Mouse (Mus musculus) intestine, postnatal 0 days (tissue): Measurements from ENCODE around the gene Zan. TPM values are rescaled to one million over a fixed set of nuclear protein-coding genes. Genes with fewer than 3 reads are reported as not detected.

Experiments used
- ATAC-seq: fragments of 200-750 bp; cut with Nextera tagmentation; 2 replicates; pipeline ENCODE4 v1.8.0; 2017; ENCODE audit warnings: mild to moderate bottlenecking, moderate TSS enrichment, moderate library complexity
- H3K27ac ChIP-seq: fragments of 300-500 bp; sonication (generic); 2 replicates; pipeline ENCODE4 v1.5.1; 2014; ENCODE audit warnings: mild to moderate bottlenecking, low read depth, low read length, moderate library complexity
- H3K27me3 ChIP-seq: fragments of 300-500 bp; sonication (generic); replicated peaks from 2 replicates; pipeline ENCODE4 v1.6.1; 2014; ENCODE audit warnings: low read length, mixed read lengths; ENCODE audit not compliant: control insufficient read depth, insufficient read depth
- H3K36me3 ChIP-seq: fragments of 300-500 bp; sonication (generic); 2 replicates; pipeline ENCODE4 v1.6.1; 2014; ENCODE audit warnings: mild to moderate bottlenecking, moderate library complexity; ENCODE audit not compliant: control insufficient read depth, insufficient read depth
- H3K4me1 ChIP-seq: fragments of 300-500 bp; sonication (generic); replicated peaks from 2 replicates; pipeline ENCODE4 v1.6.1; 2014; ENCODE audit warnings: antibody characterized with exemption, low read length, mixed read lengths; ENCODE audit not compliant: control insufficient read depth, insufficient read depth
- H3K4me2 ChIP-seq: fragments of 300-500 bp; sonication (generic); replicated peaks from 2 replicates; pipeline ENCODE4 v1.6.1; 2014; ENCODE audit warnings: low read depth, mild to moderate bottlenecking, moderate library complexity
- H3K4me3 ChIP-seq: fragments of 300-500 bp; sonication (generic); 2 replicates; pipeline ENCODE4 v1.5.1; 2014; ENCODE audit warnings: low read depth, low read length
- H3K9ac ChIP-seq: fragments of 300-500 bp; sonication (generic); 2 replicates; pipeline ENCODE4 v1.6.1; 2014; ENCODE audit warnings: mild to moderate bottlenecking, low read depth, low read length
- H3K9me3 ChIP-seq: fragments of 300-500 bp; sonication (generic); 2 replicates; pipeline ENCODE4 v1.6.1; 2016; ENCODE audit warnings: mixed run types; ENCODE audit not compliant: control insufficient read depth
- CTCF ChIP-seq: sonication (generic); IDR thresholded peaks from 2 replicates; pipeline ENCODE4 v1.5.1; 2016; ENCODE audit warnings: low read depth, mild to moderate bottlenecking, control low read depth, antibody characterized with exemption, moderate library complexity
- WGBS: fragments of 180-500 bp; shearing (Covaris S2); extraction: QIAGEN DNeasy Blood & Tissue Kit; methylation state at CpG from one replicate; pipeline ENCODE4 v1.1.7; 2014; 5-methylcytosine and 5-hydroxymethylcytosine counted together
- polyA plus RNA-seq: library from polyadenylated mRNA; unstranded; fragments of >200 nt; fragmentation: Nextera tagmentation; extraction: Ambion mirVana; gene quantifications from 2 replicates; pipeline ENCODE4 v1.2.1, GENCODE M21; 2015

Zan gene
- polyA plus RNA-seq, 1 experiment from 2014 or later, result 0.35 TPM

- no peak for TF ChIP-seq CTCF
- no peak overlapping the region for H3K27ac ChIP-seq
- WGBS, result 80% methylated on average over 11 of the region's 11 CpGs
- H3K27me3 ChIP-seq, result no peaks in the 10 kb centered on the region
- ATAC-seq, result no peak
- no peaks in the 10 kb centered on the region for H3K9me3 ChIP-seq
- peaks cover 91% of the 10 kb centered on the region for H3K36me3 ChIP-seq
- H3K4me2 ChIP-seq, result no peak overlapping the region
- no peak overlapping the region for H3K9ac ChIP-seq
- no peak overlapping the region for H3K4me3 ChIP-seq
- no peaks in the 10 kb centered on the region for H3K4me1 ChIP-seq
Measured at GRCm38 (mm10) chr5:137522711-137523110, 45.8 kb upstream of the Zan start.

GRCm38 (mm10) chr5:137521861-137522260, 45.0 kb upstream of the Zan start:
- no peak for TF ChIP-seq CTCF
- H3K27ac ChIP-seq, result no peak overlapping the region
- H3K9ac ChIP-seq, result no peak overlapping the region
- no peak overlapping the region for H3K4me3 ChIP-seq
- H3K9me3 ChIP-seq, result no peaks in the 10 kb centered on the region
- no peaks in the 10 kb centered on the region for H3K27me3 ChIP-seq
- H3K4me1 ChIP-seq, result no peaks in the 10 kb centered on the region
- H3K36me3 ChIP-seq, result peaks cover 84% of the 10 kb centered on the region
- no peak for ATAC-seq
- H3K4me2 ChIP-seq, result no peak overlapping the region
- 77% methylated on average over 9 of the region's 9 CpGs for WGBS

DNA sequence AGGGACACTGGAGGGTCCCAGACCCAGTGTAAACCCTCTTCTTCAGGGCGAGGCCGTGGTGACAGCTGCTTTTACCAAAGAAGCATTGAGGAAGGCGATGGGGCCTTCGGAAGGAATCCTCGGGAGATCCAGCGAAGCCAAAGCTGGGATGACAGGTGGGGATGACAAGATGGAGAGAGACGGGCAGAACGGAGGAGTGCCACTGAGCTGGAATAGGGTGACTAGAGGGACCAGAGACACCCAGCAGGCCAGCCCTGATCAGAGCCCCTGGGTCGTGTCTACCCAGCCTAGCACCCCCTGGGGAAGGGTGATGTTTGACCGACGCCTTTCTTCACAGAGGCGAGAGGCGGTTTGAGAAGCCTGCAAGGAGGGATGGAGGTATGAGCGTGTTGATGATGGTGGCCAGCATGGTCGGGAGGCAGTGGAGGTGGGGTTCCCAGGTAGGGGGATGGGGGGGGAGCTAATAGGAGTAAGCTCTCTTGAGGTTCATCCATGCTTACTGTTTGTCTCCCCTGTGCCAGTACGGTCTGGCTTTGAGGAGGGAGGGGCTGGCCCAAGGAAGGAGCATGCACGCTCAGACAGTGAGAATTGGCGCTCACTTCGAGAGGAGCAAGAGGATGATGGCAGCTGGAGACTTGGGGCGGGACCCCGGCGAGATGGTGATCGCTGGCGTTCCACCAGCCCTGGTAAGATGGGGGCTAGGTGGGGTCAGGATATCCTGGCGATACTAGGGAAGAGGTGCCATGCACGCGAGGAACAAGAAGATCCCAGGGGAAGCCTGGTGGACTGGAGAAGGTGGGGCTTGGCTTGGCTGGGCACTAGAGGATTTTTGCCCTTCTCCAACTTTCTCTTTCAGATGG, 43.1 kb upstream of the Zan start:
- Histone ChIP-seq H3K4me3 (no peak overlapping the region), H3K4me2 (no peak overlapping the region)
- ATAC-seq, result no peak

DNA sequence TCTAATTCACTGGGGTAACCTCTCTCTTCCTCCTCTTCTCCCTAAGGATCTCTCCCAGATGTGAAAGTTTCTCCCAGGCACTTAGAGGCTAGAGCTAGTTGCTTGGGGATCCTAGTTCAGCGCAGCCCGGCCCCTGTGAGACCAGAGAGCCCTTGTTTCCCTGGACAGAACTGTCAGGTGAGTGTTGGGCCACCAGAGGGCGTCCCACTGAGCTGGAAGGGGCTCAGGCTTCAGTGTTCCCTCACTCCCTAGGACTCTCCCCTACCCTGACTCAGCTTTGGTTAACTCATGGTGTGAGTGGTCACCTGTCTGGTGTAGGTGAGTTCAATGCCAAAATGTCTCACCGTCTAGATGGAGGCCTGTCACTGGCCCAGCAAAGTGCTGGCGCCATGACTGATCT, 41.6 kb upstream of the Zan start, which contains the start of gene Gigyf1:
Gigyf1 (plus strand) TSS at position 113 of the 400 bp plus-strand sequence.
- Histone ChIP-seq H3K4me1 (no peaks in the 10 kb centered on the region), H3K27ac (no peak within 1 kb of the TSS), H3K9me3 (no peaks in the 10 kb centered on the region), H3K9ac (no peak within 1 kb of the TSS), H3K27me3 (no peaks in the 10 kb centered on the region), H3K4me3 (no peak within 1 kb of the TSS), H3K4me2 (no peak within 1 kb of the TSS), H3K36me3 (peaks cover 53% of the 10 kb centered on the region)
- WGBS, result 75% methylated on average over 5 of the region's 5 CpGs
- 0 out of 2 replicates have a peak, but pooled peaks have one; percentile 9 for ATAC-seq
- peak; percentile 71 for TF ChIP-seq CTCF

More for the DNA sequence above, 43.1 kb upstream of the Zan start:
- Histone ChIP-seq H3K9me3 (no peaks in the 10 kb centered on the region), H3K36me3 (peaks cover 68% of the 10 kb centered on the region), H3K27me3 (no peaks in the 10 kb centered on the region), H3K9ac (no peak overlapping the region), H3K4me1 (no peaks in the 10 kb centered on the region), H3K27ac (no peak overlapping the region)
- 92% methylated on average over 27 of the region's 27 CpGs for WGBS
- TF ChIP-seq CTCF, result no peak

GRCm38 (mm10) chr5:137514811-137515210, 37.9 kb upstream of the Zan start:
- Histone ChIP-seq H3K27ac (no peak overlapping the region), H3K4me3 (no peak overlapping the region), H3K27me3 (no peaks in the 10 kb centered on the region), H3K9ac (no peak overlapping the region), H3K36me3 (peaks cover 16% of the 10 kb centered on the region), H3K4me2 (no peak overlapping the region), H3K4me1 (peaks cover 6% of the 10 kb centered on the region; the same call in 1 of the 2 replicates), H3K9me3 (no peaks in the 10 kb centered on the region)
- no peak for ATAC-seq
- no peak for TF ChIP-seq CTCF
- 87% methylated on average over 3 of the region's 3 CpGs for WGBS

DNA sequence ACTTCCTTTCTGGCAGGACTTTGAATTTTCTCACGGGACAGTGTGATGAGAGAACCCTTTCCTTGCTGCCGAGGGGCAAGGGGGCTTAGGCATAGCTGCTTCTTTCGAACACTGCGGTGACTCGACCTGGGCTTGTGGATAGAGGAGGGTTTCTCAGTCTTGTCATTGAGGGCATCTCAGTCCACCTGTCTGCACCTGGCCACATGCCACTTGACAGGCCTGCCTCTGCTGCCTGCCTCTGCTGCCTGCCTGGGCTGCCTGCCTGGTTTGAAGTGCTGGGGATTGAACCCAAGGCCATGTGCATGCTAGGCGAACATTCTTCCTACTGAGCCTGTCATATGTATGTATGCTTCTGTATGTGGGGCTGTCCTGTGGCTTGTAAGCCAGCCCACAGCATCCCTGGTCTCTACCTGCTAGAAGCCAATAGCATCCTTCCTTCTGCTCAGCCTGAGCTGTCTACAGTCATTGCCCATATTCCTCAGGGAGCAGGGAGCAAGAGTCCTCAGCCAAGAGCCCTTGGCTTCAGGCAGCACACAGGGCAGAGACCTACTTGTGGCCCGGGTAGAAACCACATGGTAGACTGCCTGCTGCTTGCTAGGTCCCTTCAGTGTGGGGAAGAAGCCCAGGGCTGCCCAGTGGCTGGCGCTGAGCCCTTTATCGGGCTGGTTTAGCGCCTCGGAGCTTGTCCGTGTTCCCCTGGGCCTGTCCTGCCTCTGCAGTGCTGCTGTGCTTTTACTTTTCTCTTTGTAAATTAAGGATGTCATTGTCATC, 37.3 kb upstream of the Zan start:
- H3K36me3 ChIP-seq, result peaks cover 10% of the 10 kb centered on the region
- no peaks in the 10 kb centered on the region for H3K27me3 ChIP-seq
- 87% methylated on average over 12 of the region's 12 CpGs for WGBS
- no peak for ATAC-seq
- H3K4me1 ChIP-seq, result peaks cover 6% of the 10 kb centered on the region; the same call in 1 of the 2 replicates
- H3K4me2 ChIP-seq, result no peak overlapping the region
- TF ChIP-seq CTCF, result no peak
- H3K4me3 ChIP-seq, result no peak overlapping the region
- no peak overlapping the region for H3K9ac ChIP-seq
- H3K9me3 ChIP-seq, result no peaks in the 10 kb centered on the region
- no peak overlapping the region for H3K27ac ChIP-seq
